Mouse (Mus musculus) MEL (cell line): ENCODE measurements at regions not wholly inside any gene's neighbourhood (a gene's known extent, or its start where the extent isn't known, plus 50 kb on each side); places are given as distances from the start of the nearest gene placed in this dataset.

Source experiments
- DNase-seq: peaks from one replicate; pipeline ENCODE4 v3.0.0; 2011; ENCODE audit warnings: low read depth, low spot score
- H3K27ac ChIP-seq: 2 replicates; pipeline ENCODE4 v1.5.1; 2012; ENCODE audit warnings: low read depth, mild to moderate bottlenecking, control low read depth, low read length, moderate library complexity; ENCODE audit not compliant: control insufficient read depth
- H3K27me3 ChIP-seq, 2 experiments: fragments of 150-350 bp in 1 of 2; sonication (generic) in 1 of 2; 2 replicates each; pipeline ENCODE4 v1.6.1; 2012; ENCODE audit warnings: low read length in 2 of 2, mild to moderate bottlenecking in 2 of 2, improper control_type of control experiment in 1 of 2, moderate library complexity in 1 of 2; ENCODE audit not compliant: insufficient read depth in 2 of 2, control insufficient read depth in 1 of 2
- H3K36me3 ChIP-seq, 2 experiments: 2 replicates each; pipeline ENCODE4 v1.6.1; 2012 to 2014; ENCODE audit warnings: low read length in 2 of 2, improper control_type of control experiment in 1 of 2, inconsistent platforms in 1 of 2, mild to moderate bottlenecking in 1 of 2; ENCODE audit not compliant: insufficient read depth in 2 of 2, control insufficient read depth in 1 of 2
- H3K4me1 ChIP-seq, 2 experiments: fragments of 150-350 bp in 1 of 2; sonication (generic) in 1 of 2; 2 replicates each; pipeline ENCODE4 v1.6.1; 2012; ENCODE audit warnings: low read length in 2 of 2, improper control_type of control experiment in 1 of 2, mild to moderate bottlenecking in 1 of 2; ENCODE audit not compliant: insufficient read depth in 2 of 2, control insufficient read depth in 1 of 2
- H3K4me3 ChIP-seq, 2 experiments: fragments of 150-350 bp in 1 of 2; sonication (generic) in 1 of 2; 2 replicates each; pipeline ENCODE4 v1.5.1; 2012; ENCODE audit warnings: low read depth in 2 of 2, low read length in 2 of 2, mild to moderate bottlenecking in 2 of 2, moderate library complexity in 2 of 2, control low read depth in 1 of 2, improper control_type of control experiment in 1 of 2; ENCODE audit not compliant: control insufficient read depth in 1 of 2, insufficient read depth in 1 of 2
- H3K79me2 ChIP-seq: 2 replicates; pipeline ENCODE4 v1.6.1; 2012; ENCODE audit warnings: mild to moderate bottlenecking, low read length, moderate library complexity; ENCODE audit not compliant: control insufficient read depth, poor library complexity, insufficient read depth
- H3K9ac ChIP-seq: 2 replicates; pipeline ENCODE4 v1.6.1; 2012; ENCODE audit warnings: low read depth, mild to moderate bottlenecking, control low read depth, low read length, moderate library complexity; ENCODE audit not compliant: control insufficient read depth, poor library complexity, severe bottlenecking
- H3K9me3 ChIP-seq: fragments of 150-350 bp; sonication (generic); replicated peaks from 2 replicates; pipeline ENCODE4 v1.6.1; 2012; ENCODE audit warnings: mild to moderate bottlenecking, low read length, improper control_type of control experiment, moderate library complexity; ENCODE audit not compliant: insufficient read depth
- BHLHE40 ChIP-seq: IDR thresholded peaks from 2 replicates; pipeline ENCODE4 v1.6.1; 2012; ENCODE audit warnings: low read depth, mild to moderate bottlenecking, inconsistent platforms, low read length, improper control_type of control experiment, borderline replicate concordance
- CHD1 ChIP-seq: IDR thresholded peaks from 2 replicates; pipeline ENCODE4 v1.6.1; 2012; ENCODE audit warnings: low read depth, mild to moderate bottlenecking, inconsistent platforms, low read length, improper control_type of control experiment
- CTCF ChIP-seq, 3 experiments: IDR thresholded peaks in 2 of 3; conservative IDR thresholded peaks in 1 of 3; 2 replicates each; pipeline ENCODE4 v1.5.1; 2011 to 2012; ENCODE audit warnings: low read length in 3 of 3, low read depth in 2 of 3, mild to moderate bottlenecking in 2 of 3, improper control_type of control experiment in 1 of 3, inconsistent platforms in 1 of 3, mixed read lengths in 1 of 3, moderate library complexity in 1 of 3; ENCODE audit not compliant: control insufficient read depth in 1 of 3, insufficient read depth in 1 of 3, poor library complexity in 1 of 3, severe bottlenecking in 1 of 3
- E2F4 ChIP-seq: IDR thresholded peaks from 2 replicates; pipeline ENCODE4 v1.6.1; 2011; ENCODE audit warnings: low read depth, low read length, improper control_type of control experiment, borderline replicate concordance
- ELF1 ChIP-seq: IDR thresholded peaks from 2 replicates; pipeline ENCODE4 v1.6.1; 2014; ENCODE audit warnings: low read depth, mild to moderate bottlenecking, inconsistent platforms, low read length, improper control_type of control experiment, moderate library complexity
- EP300 ChIP-seq, 2 experiments: IDR thresholded peaks; 2 replicates each; pipeline ENCODE4 v1.6.1; 2011; ENCODE audit warnings: improper control_type of control experiment in 2 of 2, low read length in 2 of 2, low read depth in 1 of 2, mild to moderate bottlenecking in 1 of 2
- GABPA ChIP-seq: IDR thresholded peaks from 2 replicates; pipeline ENCODE4 v1.6.1; 2012; ENCODE audit warnings: low read depth, mild to moderate bottlenecking, inconsistent platforms, low read length, improper control_type of control experiment, moderate library complexity
- HCFC1 ChIP-seq: IDR thresholded peaks from 2 replicates; pipeline ENCODE4 v1.6.1; 2012; ENCODE audit warnings: low read depth, mild to moderate bottlenecking, inconsistent platforms, low read length, improper control_type of control experiment, moderate library complexity
- JUND ChIP-seq: IDR thresholded peaks from 2 replicates; pipeline ENCODE4 v1.6.1; 2011; ENCODE audit warnings: low read depth, mild to moderate bottlenecking, improper control_type of control experiment, low read length
- KAT2A ChIP-seq: conservative IDR thresholded peaks from 2 replicates; pipeline ENCODE4 v1.6.1; 2012; ENCODE audit warnings: low read depth, low read length, improper control_type of control experiment, inconsistent platforms
- MAX ChIP-seq: IDR thresholded peaks from 2 replicates; pipeline ENCODE4 v1.6.1; 2011; ENCODE audit warnings: low read length, improper control_type of control experiment
- MYB ChIP-seq: IDR thresholded peaks from 2 replicates; pipeline ENCODE4 v1.6.1; 2011; ENCODE audit warnings: mild to moderate bottlenecking, low read depth, low read length, improper control_type of control experiment
- MYC ChIP-seq: IDR thresholded peaks from 2 replicates; pipeline ENCODE4 v1.6.1; 2011; ENCODE audit warnings: low read depth, mild to moderate bottlenecking, low read length, improper control_type of control experiment, moderate library complexity
- RAD21 ChIP-seq: IDR thresholded peaks from 2 replicates; pipeline ENCODE4 v1.6.1; 2011; ENCODE audit warnings: mild to moderate bottlenecking, low read depth, low read length, improper control_type of control experiment
- RCOR1 ChIP-seq: IDR thresholded peaks from 2 replicates; pipeline ENCODE4 v1.6.1; 2012; ENCODE audit warnings: low read depth, mild to moderate bottlenecking, inconsistent platforms, low read length, improper control_type of control experiment
- SIN3A ChIP-seq: IDR thresholded peaks from 2 replicates; pipeline ENCODE4 v1.6.1; 2012; ENCODE audit warnings: low read length, improper control_type of control experiment, inconsistent platforms
- SMC3 ChIP-seq: IDR thresholded peaks from 2 replicates; pipeline ENCODE4 v1.6.1; 2011; ENCODE audit warnings: low read depth, low read length, improper control_type of control experiment
- TAL1 ChIP-seq: IDR thresholded peaks from 2 replicates; pipeline ENCODE4 v1.6.1; 2012; ENCODE audit warnings: mild to moderate bottlenecking, inconsistent platforms, low read length, moderate library complexity, mixed read lengths
- TCF12 ChIP-seq: IDR thresholded peaks from 2 replicates; pipeline ENCODE4 v1.6.1; 2014; ENCODE audit warnings: low read depth, mild to moderate bottlenecking, inconsistent platforms, low read length, improper control_type of control experiment, moderate library complexity
- USF1 ChIP-seq: IDR thresholded peaks from 2 replicates; pipeline ENCODE4 v1.6.1; 2014; ENCODE audit warnings: low read depth, mild to moderate bottlenecking, inconsistent platforms, low read length, improper control_type of control experiment, moderate library complexity
- USF2 ChIP-seq, 2 experiments: IDR thresholded peaks; 2 replicates each; pipeline ENCODE4 v1.6.1; 2011 to 2012; ENCODE audit warnings: improper control_type of control experiment in 2 of 2, low read length in 2 of 2, borderline replicate concordance in 1 of 2, inconsistent platforms in 1 of 2, low read depth in 1 of 2, mild to moderate bottlenecking in 1 of 2; ENCODE audit not compliant: insufficient read depth in 1 of 2
- ZC3H11A ChIP-seq: IDR thresholded peaks from 2 replicates; pipeline ENCODE4 v1.6.1; 2012; ENCODE audit warnings: low read depth, mild to moderate bottlenecking, inconsistent platforms, low read length, improper control_type of control experiment

- no peaks in the 10 kb centered on the region for H3K4me1 ChIP-seq
- no peak overlapping the region for H3K27ac ChIP-seq
- no peaks in the 10 kb centered on the region for H3K9me3 ChIP-seq
- no peak for DNase-seq
- no peaks in the 10 kb centered on the region for H3K36me3 ChIP-seq
- no peak overlapping the region for H3K9ac ChIP-seq
- H3K79me2 ChIP-seq: no peaks in the 10 kb centered on the region
- no peaks in the 10 kb centered on the region for H3K27me3 ChIP-seq
- TF ChIP-seq TCF12: no peak
- no peak for TF ChIP-seq MAX
- no peak for TF ChIP-seq SMC3
- no peak for TF ChIP-seq EP300 (IDR thresholded peaks at IDR 0.05; ENCODE audit: low read depth in 1 of 2, low read length in 2 of 2)
- no peak for TF ChIP-seq RAD21
- TF ChIP-seq ZC3H11A: no peak
- no peak for TF ChIP-seq KAT2A
- no peak for TF ChIP-seq BHLHE40
- no peak for TF ChIP-seq TAL1
- no peak for TF ChIP-seq CHD1
- TF ChIP-seq RCOR1: no peak
- no peak for TF ChIP-seq HCFC1
- TF ChIP-seq E2F4: no peak
- no peak for TF ChIP-seq MYB
- no peak for TF ChIP-seq ELF1
- no peak overlapping the region for H3K4me3 ChIP-seq
Measured at GRCm38 (mm10) chr15:22232629-22233028, 316.2 kb upstream of the Cdh18 start.

GRCm38 (mm10) chr15:22280919-22281318, 267.9 kb upstream of the Cdh18 start:
- Histone ChIP-seq H3K36me3 (no peaks in the 10 kb centered on the region), H3K27ac (no peak overlapping the region), H3K27me3 (no peaks in the 10 kb centered on the region), H3K4me3 (no peak overlapping the region), H3K4me1 (no peaks in the 10 kb centered on the region), H3K9ac (no peak overlapping the region), H3K79me2 (no peaks in the 10 kb centered on the region), H3K9me3 (no peaks in the 10 kb centered on the region)
- no peak for DNase-seq
- TF ChIP-seq USF1: no peak
- no peak for TF ChIP-seq TCF12
- TF ChIP-seq SIN3A: no peak
- no peak for TF ChIP-seq MYC
- TF ChIP-seq CTCF (IDR thresholded peaks at IDR 0.05 in 2 of 3, conservative IDR thresholded peaks at IDR 0.05 in 1 of 3; ENCODE audit: control insufficient read depth in 1 of 3, insufficient read depth in 1 of 3, low read depth in 2 of 3, low read length in 3 of 3, poor library complexity in 1 of 3, severe bottlenecking in 1 of 3): no peak
- no peak for TF ChIP-seq JUND
- TF ChIP-seq SMC3: no peak
- TF ChIP-seq USF2 (IDR thresholded peaks at IDR 0.05; ENCODE audit: borderline replicate concordance in 1 of 2, insufficient read depth in 1 of 2, low read depth in 1 of 2, low read length in 2 of 2): no peak
- no peak for TF ChIP-seq GABPA
- TF ChIP-seq, all 39 proteins: peak for 0
